Mouse (Mus musculus) right cerebral cortex, postnatal 14 days (tissue): ENCODE data around the gene Glrp1.

Experiments
- DNase-seq: peaks from one replicate; pipeline ENCODE4 v3.0.0; 2022

Glrp1 gene

DNA sequence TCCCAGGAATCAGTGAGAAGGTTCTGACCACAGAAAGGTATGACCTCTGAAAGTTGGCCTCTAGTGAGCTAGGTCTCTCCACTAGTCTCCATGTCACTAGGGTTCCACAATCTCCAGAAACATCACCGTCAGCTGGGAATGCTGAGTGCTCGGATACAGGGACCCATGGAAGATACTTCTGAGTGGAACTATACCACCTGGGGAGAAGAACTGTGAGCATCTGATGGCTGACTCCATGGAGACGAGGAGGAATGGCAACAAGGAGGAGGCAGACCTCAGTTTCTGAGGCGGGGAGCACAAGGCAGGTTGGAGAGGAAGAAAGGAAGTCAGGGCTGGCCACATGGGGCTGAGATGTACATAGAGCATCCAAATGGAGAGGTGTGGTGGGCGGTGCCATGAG lies 50.2 kb downstream of the Glrp1 start:
- no peak for DNase-seq

- DNase-seq: no peak
Observed at GRCm38 (mm10) chr1:88459196-88459595, 50.7 kb downstream of the Glrp1 start.

DNA sequence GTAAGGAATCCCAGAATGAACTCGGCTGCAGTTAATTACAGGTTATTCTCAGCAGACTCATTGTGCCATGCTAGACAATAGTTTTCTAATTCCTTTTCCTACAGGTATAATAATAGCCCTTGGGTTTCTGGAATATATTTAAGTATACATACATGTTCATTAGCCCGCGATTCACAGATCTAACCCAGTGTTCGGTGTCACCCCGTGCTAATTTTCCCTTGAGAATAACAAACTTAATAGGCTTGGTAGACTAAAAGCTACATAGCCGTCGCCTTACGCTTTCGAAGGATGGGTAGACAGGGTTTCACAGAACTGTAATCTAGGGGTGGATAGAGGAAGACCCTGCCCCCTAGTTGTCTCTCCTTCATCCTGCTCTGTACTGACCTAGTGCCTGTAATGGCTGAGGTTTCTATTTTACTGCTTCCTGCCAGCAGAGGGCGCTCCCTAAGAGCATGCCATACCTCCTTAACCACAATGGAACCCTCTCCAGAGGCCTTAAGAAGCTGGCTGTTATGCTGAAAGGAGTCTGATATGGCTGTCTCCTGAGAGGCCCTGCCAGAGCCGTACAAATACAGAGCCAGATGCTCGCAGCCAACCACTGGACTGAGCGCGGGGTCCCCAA lies 53.3 kb downstream of the Glrp1 start:
- DNase-seq: peak; percentile 70

GRCm38 (mm10) chr1:88455761-88456160 lies 54.1 kb downstream of the Glrp1 start:
- DNase-seq: no peak

DNA sequence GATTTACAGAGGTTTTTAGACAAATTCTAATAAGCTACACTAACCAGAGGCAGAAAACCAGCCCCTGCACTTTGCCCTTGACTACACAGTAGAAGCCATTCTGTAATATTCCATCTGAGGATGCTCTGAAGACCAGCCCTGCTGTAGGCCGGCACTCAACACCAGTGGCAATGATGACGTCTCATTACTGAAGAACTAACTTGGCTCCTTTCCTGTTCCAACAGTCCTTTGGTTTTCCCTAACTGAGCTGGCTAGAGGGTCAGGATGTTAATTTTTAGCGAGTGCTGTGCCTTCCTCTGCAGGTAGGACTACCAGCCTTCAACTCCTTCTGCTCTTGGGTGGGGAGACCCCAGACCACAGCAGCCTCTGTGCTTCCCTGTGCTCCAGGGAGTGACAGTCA lies 55.2 kb downstream of the Glrp1 start:
- DNase-seq: no peak

DNA sequence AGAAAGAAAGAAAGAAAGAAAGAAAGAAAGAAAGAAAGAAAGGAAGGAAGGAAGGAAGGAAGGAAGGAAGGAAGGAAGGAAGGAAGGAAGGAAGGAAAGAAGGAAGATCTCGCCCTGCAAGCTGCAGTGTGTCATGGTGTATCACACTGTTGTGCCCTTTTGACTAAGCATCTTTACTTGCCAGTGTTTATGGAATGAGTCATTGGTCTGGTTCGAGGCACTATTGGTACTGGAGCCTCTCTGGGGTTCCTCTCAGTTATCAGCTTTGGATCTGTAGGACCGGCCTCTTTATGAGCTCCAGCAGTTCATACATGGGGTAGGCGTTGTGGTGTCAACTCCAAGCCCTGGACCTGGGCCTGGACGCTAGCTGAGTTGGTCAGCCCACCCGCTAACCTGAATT lies 57.7 kb downstream of the Glrp1 start:
- no peak for DNase-seq

DNA sequence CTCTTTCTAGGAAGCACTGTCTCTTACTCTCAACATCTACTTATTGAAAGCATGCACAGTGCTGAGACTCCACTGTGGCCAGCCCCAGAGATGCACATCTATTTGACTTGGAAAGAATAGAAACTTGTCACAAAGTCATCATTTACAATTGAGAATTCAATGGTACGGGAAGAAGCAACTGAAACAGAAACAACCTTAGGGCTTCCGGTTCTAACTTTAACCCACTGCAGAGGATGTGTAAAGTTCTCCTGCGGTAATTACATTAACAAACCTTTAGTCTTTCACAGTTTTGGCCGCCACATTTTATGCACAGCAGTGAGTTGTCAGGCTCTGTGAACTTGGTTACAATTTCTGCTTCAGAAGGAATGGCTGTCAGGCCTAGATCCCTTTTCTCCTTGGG lies 59.2 kb downstream of the Glrp1 start:
- no peak for DNase-seq
